Mouse (Mus musculus): ENCODE measurements around the gene Srbd1.

GRCm38 (mm10) chr17:85948911-85949909 lies 195.8 kb downstream of the Srbd1 start:
- TF ChIP-seq CTCF (IDR thresholded peaks at IDR 0.05; ENCODE audit: borderline replicate concordance, extremely low read depth, insufficient read depth, insufficient read length) (no peak), POLR2A (IDR thresholded peaks at IDR 0.05; ENCODE audit: borderline replicate concordance, extremely low read depth, insufficient read depth, insufficient read length, poor library complexity, severe bottlenecking) (no peak)

All from brain, embryonic 14.5 days (tissue).